Mouse (Mus musculus) T-cell, adult 66 days (primary cell): ENCODE data around the gene Efcab12. TPM values are rescaled to one million over a fixed set of nuclear protein-coding genes. Genes with fewer than 3 reads are reported as not detected.

Experiments used
- total RNA-seq, 2 experiments: library from RNA; stranded (reverse); gene quantifications; 3 replicates in 1 of 2; 4 replicates in 1 of 2; pipeline ENCODE4 v1.2.4; 2023

Gene Efcab12
- total RNA-seq, result 1 to 10 TPM in 1 of 2 experiments, under 1 TPM in 1; 0.99 to 1.2 TPM

GRCm38 (mm10) chr6:115838161-115838597 lies at the start of gene Efcab12:
Gene Efcab12, minus strand, starts transcription at chr6:115838412.

GRCm38 (mm10) chr6:115853091-115853813 lies 15.0 kb upstream of the Efcab12 start, which contains the start of the genes Mbd4 and Ift122:
Gene Mbd4, minus strand, starts transcription at chr6:115853371.
Gene Ift122, plus strand, starts transcription at chr6:115853470.

GRCm38 (mm10) chr6:115808488-115809231 lies 29.6 kb downstream of the Efcab12 start, which contains the start of gene Rpl32:
Gene Rpl32, minus strand, starts transcription at chr6:115808747.

GRCm38 (mm10) chr6:115774501-115774921 lies 63.7 kb downstream of the Efcab12 start, which contains the start of gene Cand2:
Gene Cand2, plus strand, starts transcription at chr6:115774538.

GRCm38 (mm10) chr6:115761995-115762756 lies 76.0 kb downstream of the Efcab12 start, which contains the start of gene Tmem40:
Gene Tmem40, minus strand, starts transcription at chr6:115762410.

Other genes with a start within 250 kb of the Efcab12 start
- gene Mkrn2os, start 245.8 kb downstream of the Efcab12 start, total RNA-seq, result not detected
- gene Mkrn2, start 236.5 kb downstream of the Efcab12 start, total RNA-seq, result 10 to 100 TPM; 38.1 to 45.5 TPM
- gene Raf1, start 161.8 kb downstream of the Efcab12 start, total RNA-seq, result 100 to 1,000 TPM; 155 to 158 TPM
- gene Tmem40, start 76.0 kb downstream of the Efcab12 start, total RNA-seq, result under 1 TPM in 1 of 2 experiments, not detected in 1; 0.44 TPM
- gene Cand2, start 63.9 kb downstream of the Efcab12 start, total RNA-seq, result 1 to 10 TPM; 6.5 to 8.5 TPM
- 1,000 to 10,000 TPM; 3,185 to 3,320 TPM for gene Rpl32, start 29.7 kb downstream of the Efcab12 start, total RNA-seq
- gene Mbd4, start 15.0 kb upstream of the Efcab12 start, total RNA-seq, result 1 to 10 TPM; 7.9 to 8.5 TPM
- gene Ift122, start 15.1 kb upstream of the Efcab12 start, total RNA-seq, result 1 to 10 TPM; 3.0 to 3.3 TPM
- gene Rho, start 93.3 kb upstream of the Efcab12 start, total RNA-seq, result not detected
- not detected for gene H1foo, start 106.5 kb upstream of the Efcab12 start, total RNA-seq
- gene Plxnd1, start 156.6 kb upstream of the Efcab12 start, total RNA-seq, result 10 to 100 TPM; 23.1 to 27.1 TPM